8 mouse cellular contexts compared by ENCODE assay signal in genomic region chr13:64180888-64181287, GRCm38 (mm10). TPM values are rescaled to one million over a fixed set of nuclear protein-coding genes. Genes with fewer than 3 reads are reported as not detected.
DNase-seq lines count a peak whose midpoint lies in the region; ATAC-seq and TF ChIP-seq lines count a peak whose summit lies in the region.
"Had no signal": no experiment of that assay in that cellular context is flagged by ENCODE, and none has a peak within 500 bp of the region (broad histone marks: within the 10 kb centered on the region; RNA-seq: fewer than 3 reads in every experiment).

No protein-coding gene starts in this region.

- H3K36me3 ChIP-seq in neural tube, embryonic 15.5 days = peaks cover 70% of the 10 kb centered on the region
- H3K36me3 ChIP-seq in liver, embryonic 14.5 days (replicated peaks; ENCODE audit: control insufficient read depth, insufficient read depth, low read depth) = no peaks in the 10 kb centered on the region

- no peaks in the 10 kb centered on the region for H3K27me3 ChIP-seq in neural tube, embryonic 15.5 days (replicated peaks)
- no peaks in the 10 kb centered on the region for H3K27me3 ChIP-seq in liver, embryonic 14.5 days (ENCODE audit: control insufficient read depth, insufficient read depth, low read length)
- H3K27me3 ChIP-seq: midbrain, embryonic 12.5 days had no signal

- H3K27ac ChIP-seq in neural tube, embryonic 15.5 days (replicated peaks) = no peak overlapping the region
- no peak overlapping the region for H3K27ac ChIP-seq in liver, embryonic 14.5 days
- H3K27ac ChIP-seq: midbrain, embryonic 12.5 days had no signal

- H3K4me2 ChIP-seq in neural tube, embryonic 15.5 days = no peak overlapping the region
- H3K4me2 ChIP-seq in liver, embryonic 14.5 days (ENCODE audit: low read depth) = no peak overlapping the region
- H3K4me2 ChIP-seq: midbrain, embryonic 12.5 days had no signal

- TF ChIP-seq EP300 in liver, embryonic 14.5 days (IDR thresholded peaks at IDR 0.05; ENCODE audit: low read depth) = no peak

- DNase-seq in neural tube, embryonic 10.5 days (ENCODE audit: extremely low spot score, low spot score) = peak; percentile 30
- DNase-seq in T-cell, adult 2 months (ENCODE audit: low spot score) = peak; percentile 41
- DNase-seq in cerebellum, postnatal 10 days = peak; percentile 74 to 82
- peak; percentile 53 to 63 for DNase-seq in heart, postnatal 36 days
- DNase-seq in liver, embryonic 14.5 days (ENCODE audit: low read depth in 3 of 3, low spot score in 3 of 3) = peak in 2 of 3 experiments; percentile 47 to 53
- peak; percentile 64 for DNase-seq in right cerebral cortex, postnatal 14 days

- intact Hi-C loops in heart, postnatal 36 days (cut with DNase I) = loop anchor here (2.0 kb wide), 2 partner anchors 68 to 126 kb away; no protein-coding TSS in a partner anchor

- 85% methylated on average over 3 of the region's 3 CpGs for WGBS in neural tube, embryonic 15.5 days
- 50% methylated on average over 3 of the region's 3 CpGs for WGBS in liver, embryonic 14.5 days (ENCODE audit: insufficient replicate concordance)

- no peak overlapping the region for H3K4me3 ChIP-seq in neural tube, embryonic 15.5 days (replicated peaks)
- H3K4me3 ChIP-seq in liver, embryonic 14.5 days (ENCODE audit: insufficient read depth in 1 of 2, low read depth in 2 of 2, low read length in 2 of 2) = no peak overlapping the region
- H3K4me3 ChIP-seq: midbrain, embryonic 12.5 days had no signal

- H3K9ac ChIP-seq in neural tube, embryonic 15.5 days (replicated peaks) = no peak overlapping the region
- no peak overlapping the region for H3K9ac ChIP-seq in liver, embryonic 14.5 days (replicated peaks)
- H3K9ac ChIP-seq: midbrain, embryonic 12.5 days had no signal

- peak; percentile 70 for TF ChIP-seq CTCF in liver, embryonic 14.5 days (IDR thresholded peaks at IDR 0.05; ENCODE audit: low read depth)

- H3K4me1 ChIP-seq in neural tube, embryonic 15.5 days = no peaks in the 10 kb centered on the region
- peaks cover 0 to 5% of the 10 kb centered on the region in 2 experiments; a peak in 1 of 4 replicates for H3K4me1 ChIP-seq in liver, embryonic 14.5 days (replicated peaks; ENCODE audit: control insufficient read depth in 2 of 2, insufficient read depth in 2 of 2, low read length in 1 of 2)

- H3K9me3 ChIP-seq in neural tube, embryonic 15.5 days (replicated peaks) = no peaks in the 10 kb centered on the region
- H3K9me3 ChIP-seq in liver, embryonic 14.5 days (ENCODE audit: control insufficient read depth, low read length) = no peaks in the 10 kb centered on the region
- H3K9me3 ChIP-seq: midbrain, embryonic 12.5 days had no signal

- no peak for ATAC-seq in neural tube, embryonic 15.5 days (ENCODE audit: low FRiP score)
- ATAC-seq in liver, embryonic 14.5 days (ENCODE audit: insufficient read depth) = peak; percentile 44; the same call in 1 of the 2 replicates

RNA-seq across cellular contexts. Expression of gene Habp4, which starts 19.3 kb away (rescaled TPM):
- polyA plus RNA-seq in neural tube, embryonic 15.5 days (2015; fragmentation: Nextera tagmentation; extraction: Ambion mirVana) = 52.5 and 55.9 TPM in 2 replicates
- 10 to 100 TPM; 48.7 to 51.1 TPM for total RNA-seq in heart, postnatal 36 days (2021)
- polyA plus RNA-seq in liver, embryonic 14.5 days (2012; rRNA removed) = 6.4 and 10.3 TPM in 2 replicates
- polyA plus RNA-seq in liver, embryonic 14.5 days (2014; fragmentation: Nextera tagmentation; extraction: Ambion mirVana) = 7.7 and 9.7 TPM in 2 replicates

RNA-seq across cellular contexts. Expression of gene Zfp367, which starts 27.9 kb away (rescaled TPM):
- polyA plus RNA-seq in neural tube, embryonic 15.5 days (2015; fragmentation: Nextera tagmentation; extraction: Ambion mirVana) = 5.0 and 6.3 TPM in 2 replicates
- total RNA-seq in heart, postnatal 36 days (2021) = 10 to 100 TPM; 20.9 to 22.8 TPM
- 11.7 and 15.2 TPM in 2 replicates for polyA plus RNA-seq in liver, embryonic 14.5 days (2012; rRNA removed)
- 23.5 and 26.5 TPM in 2 replicates for polyA plus RNA-seq in liver, embryonic 14.5 days (2014; fragmentation: Nextera tagmentation; extraction: Ambion mirVana)

RNA-seq across cellular contexts. Expression of gene Slc35d2, which starts 51.7 kb away (rescaled TPM):
- polyA plus RNA-seq in neural tube, embryonic 15.5 days (2015; fragmentation: Nextera tagmentation; extraction: Ambion mirVana) = 1.6 and 2.7 TPM in 2 replicates
- 1 to 10 TPM; 2.1 to 2.5 TPM for total RNA-seq in heart, postnatal 36 days (2021)
- 3.3 and 3.7 TPM in 2 replicates for polyA plus RNA-seq in liver, embryonic 14.5 days (2012; rRNA removed)
- polyA plus RNA-seq in liver, embryonic 14.5 days (2014; fragmentation: Nextera tagmentation; extraction: Ambion mirVana) = 6.7 and 7.2 TPM in 2 replicates
